Mouse (Mus musculus) hindbrain, postnatal 0 days (tissue): ENCODE measurements around the gene Gm6408. TPM values are rescaled to one million over a fixed set of nuclear protein-coding genes. Genes with fewer than 3 reads are reported as not detected.
"Not testable (repeated sequence)": the region's sequence is repeated elsewhere in the genome, so short reads cannot be mapped to it uniquely, and the experiment has no call there.

Experiments used
- ATAC-seq: fragments of 200-750 bp; cut with Nextera tagmentation; 2 replicates; pipeline ENCODE4 v1.8.0; 2017; ENCODE audit warnings: mild to moderate bottlenecking, moderate TSS enrichment, moderate library complexity
- DNase-seq: peaks from one replicate; pipeline ENCODE4 v3.0.0-alpha.2; 2015; ENCODE audit warnings: low spot score
- H3K27ac ChIP-seq: fragments of 300-500 bp; sonication (generic); 2 replicates; pipeline ENCODE4 v1.5.1; 2014; ENCODE audit warnings: mild to moderate bottlenecking
- H3K27me3 ChIP-seq: fragments of 300-500 bp; sonication (generic); 2 replicates; pipeline ENCODE4 v1.6.1; 2014; ENCODE audit warnings: low read length, mixed read lengths; ENCODE audit not compliant: insufficient read depth
- H3K36me3 ChIP-seq: fragments of 300-500 bp; sonication (generic); 2 replicates; pipeline ENCODE4 v1.6.1; 2014; ENCODE audit warnings: low read length, mixed read lengths; ENCODE audit not compliant: insufficient read depth
- H3K4me1 ChIP-seq: fragments of 300-500 bp; sonication (generic); 2 replicates; pipeline ENCODE4 v1.6.1; 2014; ENCODE audit warnings: antibody characterized with exemption, low read length, mixed read lengths; ENCODE audit not compliant: insufficient read depth
- H3K4me2 ChIP-seq: fragments of 300-500 bp; sonication (generic); 2 replicates; pipeline ENCODE4 v1.6.1; 2014; ENCODE audit warnings: low read depth, mild to moderate bottlenecking, low read length, moderate library complexity, mixed read lengths
- H3K4me3 ChIP-seq: fragments of 300-500 bp; sonication (generic); 2 replicates; pipeline ENCODE4 v1.5.1; 2014; ENCODE audit warnings: low read length
- H3K9ac ChIP-seq: fragments of 300-500 bp; sonication (generic); replicated peaks from 2 replicates; pipeline ENCODE4 v1.6.1; 2014; ENCODE audit warnings: mild to moderate bottlenecking, low read length, moderate library complexity, mixed read lengths
- H3K9me3 ChIP-seq: fragments of 300-500 bp; sonication (generic); 2 replicates; pipeline ENCODE4 v1.6.1; 2016; ENCODE audit warnings: low read length, mixed read lengths
- CTCF ChIP-seq: IDR thresholded peaks from 2 replicates; pipeline ENCODE4 v1.5.1; 2016; ENCODE audit warnings: antibody characterized with exemption, control low read depth, low read depth
- WGBS: fragments of 180-500 bp; shearing (Covaris S2); extraction: QIAGEN DNeasy Blood & Tissue Kit; methylation state at CpG from one replicate; pipeline ENCODE4 v1.1.7; 2014; 5-methylcytosine and 5-hydroxymethylcytosine counted together
- polyA plus RNA-seq: library from polyadenylated mRNA; unstranded; fragments of >200 nt; fragmentation: Nextera tagmentation; extraction: Ambion mirVana; gene quantifications from 2 replicates; pipeline ENCODE4 v1.2.1, GENCODE M21; 2015
- total RNA-seq: library from RNA; depleted of rRNA; stranded (reverse); fragments of >200 nt; gene quantifications from 2 replicates; pipeline ENCODE4 v1.2.3, GENCODE M21; 2014; rRNA removed

Gm6408 gene
- total RNA-seq (0.63 TPM in 1 of 2 replicates, not detected in the other), polyA plus RNA-seq (not detected in 2 replicates)

DNA sequence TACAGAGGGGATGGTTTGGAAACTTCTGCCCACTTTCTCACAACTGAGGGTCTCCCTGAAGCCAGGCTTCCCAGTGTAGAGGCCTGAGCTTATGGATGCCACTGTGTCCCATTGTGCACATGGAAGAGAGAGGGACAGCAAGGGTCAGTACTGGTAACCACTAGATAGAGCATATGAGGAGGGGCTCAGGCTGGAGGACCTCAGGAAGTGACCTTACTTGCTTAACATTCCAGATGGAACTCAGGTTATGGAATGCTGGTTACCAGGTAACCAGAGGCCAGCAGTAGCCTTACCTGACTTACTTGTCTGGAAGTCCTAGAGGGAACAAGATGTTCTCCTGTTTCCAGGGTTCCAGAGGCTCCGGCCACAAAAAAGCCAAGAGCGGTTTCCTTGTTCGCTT lies at the start of gene Gm6408:
TSS of gene Gm6408 (plus strand) at position 301 of the 400 bp plus-strand sequence.
- not testable (repeated sequence) for H3K36me3 ChIP-seq, H3K4me2 ChIP-seq, H3K9ac ChIP-seq, DNase-seq, H3K9me3 ChIP-seq, H3K27me3 ChIP-seq, H3K27ac ChIP-seq, H3K4me3 ChIP-seq, ATAC-seq, H3K4me1 ChIP-seq
- WGBS = 100% methylated on average over 1 of the region's 3 CpGs

DNA sequence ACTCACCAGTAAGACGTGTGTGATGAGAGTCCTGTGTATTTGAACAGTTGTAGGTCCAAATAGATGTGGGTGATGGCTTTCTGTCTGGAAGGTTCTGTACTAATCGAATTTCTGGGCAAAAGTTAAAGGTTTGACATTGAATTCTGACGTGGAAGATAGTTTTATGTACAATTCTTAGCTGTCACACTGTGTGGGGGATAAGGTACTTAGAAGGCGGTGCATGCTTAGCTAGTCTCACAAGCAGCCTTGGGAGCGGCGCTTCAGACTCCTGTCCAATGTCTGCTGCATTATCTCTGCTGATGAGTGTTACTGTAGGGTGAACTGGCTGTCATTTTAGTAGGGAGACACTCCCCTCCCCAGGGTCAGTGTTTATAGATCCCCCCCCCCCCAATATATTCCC lies 49.3 kb upstream of the Gm6408 start:
- no peak overlapping the region for H3K9ac ChIP-seq
- no peak overlapping the region for H3K27ac ChIP-seq
- WGBS = 95% methylated on average over 6 of the region's 6 CpGs
- H3K4me2 ChIP-seq = no peak overlapping the region
- H3K27me3 ChIP-seq = no peaks in the 10 kb centered on the region
- DNase-seq (no peak), ATAC-seq (no peak)
- no peaks in the 10 kb centered on the region for H3K9me3 ChIP-seq
- H3K4me1 ChIP-seq = no peaks in the 10 kb centered on the region
- no peak for TF ChIP-seq CTCF
- 0 out of 2 replicates have a peak, but pooled peaks cover 3% of the 10 kb centered on the region for H3K36me3 ChIP-seq
- H3K4me3 ChIP-seq = no peak overlapping the region

DNA sequence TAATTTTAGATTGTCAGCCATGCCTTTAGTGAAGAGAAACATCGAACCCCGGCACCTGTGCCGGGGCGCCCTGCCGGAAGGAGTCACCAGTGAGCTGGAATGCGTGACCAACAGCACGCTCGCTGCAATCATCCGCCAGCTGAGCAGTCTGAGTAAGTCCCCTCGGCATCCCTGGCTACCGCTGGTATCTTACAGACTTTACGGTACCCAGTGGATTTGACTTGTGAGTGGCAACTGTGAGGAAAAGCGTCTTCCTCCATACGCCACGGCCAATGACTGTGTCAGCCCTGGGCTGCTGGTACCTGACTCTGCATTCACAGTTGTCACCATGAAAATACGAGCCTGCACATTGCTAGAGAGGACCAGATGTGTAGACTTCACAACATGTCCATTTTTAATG lies 46.4 kb upstream of the Gm6408 start:
- Histone ChIP-seq H3K27me3 (no peaks in the 10 kb centered on the region), H3K4me3 (no peak overlapping the region), H3K9me3 (no peaks in the 10 kb centered on the region), H3K4me1 (no peaks in the 10 kb centered on the region), H3K36me3 (peaks cover 17% of the 10 kb centered on the region; the same call in 1 of the 2 replicates), H3K9ac (no peak overlapping the region), H3K27ac (no peak overlapping the region), H3K4me2 (no peak overlapping the region)
- ATAC-seq (no peak), DNase-seq (no peak)
- 91% methylated on average over 16 of the region's 16 CpGs for WGBS
- no peak for TF ChIP-seq CTCF

DNA sequence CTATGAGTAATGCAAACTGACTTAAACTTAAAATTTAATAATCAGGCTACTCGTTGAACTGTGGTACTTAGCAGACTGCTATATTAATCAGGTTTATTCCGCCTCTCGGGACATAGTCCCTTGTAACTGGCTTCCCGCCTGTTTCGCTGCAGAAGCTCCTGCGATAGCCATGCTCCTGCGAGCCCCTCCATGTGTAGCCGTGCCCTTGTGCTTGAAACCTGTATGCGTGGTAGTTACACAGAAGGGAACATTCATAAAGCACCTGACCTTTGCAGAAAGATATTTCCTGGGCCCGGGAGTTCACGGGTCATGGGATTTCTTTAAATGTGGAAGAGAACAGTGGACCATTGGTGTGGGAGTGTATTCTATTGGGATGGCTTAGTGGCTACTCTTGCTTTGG lies 45.0 kb upstream of the Gm6408 start:
- Histone ChIP-seq H3K4me3 (no peak overlapping the region), H3K4me1 (no peaks in the 10 kb centered on the region), H3K9ac (no peak overlapping the region), H3K27ac (no peak overlapping the region), H3K36me3 (peaks cover 17% of the 10 kb centered on the region; the same call in 1 of the 2 replicates), H3K9me3 (no peaks in the 10 kb centered on the region), H3K4me2 (no peak overlapping the region), H3K27me3 (no peaks in the 10 kb centered on the region)
- no peak for TF ChIP-seq CTCF
- WGBS = 93% methylated on average over 11 of the region's 11 CpGs
- no peak for DNase-seq
- no peak for ATAC-seq

DNA sequence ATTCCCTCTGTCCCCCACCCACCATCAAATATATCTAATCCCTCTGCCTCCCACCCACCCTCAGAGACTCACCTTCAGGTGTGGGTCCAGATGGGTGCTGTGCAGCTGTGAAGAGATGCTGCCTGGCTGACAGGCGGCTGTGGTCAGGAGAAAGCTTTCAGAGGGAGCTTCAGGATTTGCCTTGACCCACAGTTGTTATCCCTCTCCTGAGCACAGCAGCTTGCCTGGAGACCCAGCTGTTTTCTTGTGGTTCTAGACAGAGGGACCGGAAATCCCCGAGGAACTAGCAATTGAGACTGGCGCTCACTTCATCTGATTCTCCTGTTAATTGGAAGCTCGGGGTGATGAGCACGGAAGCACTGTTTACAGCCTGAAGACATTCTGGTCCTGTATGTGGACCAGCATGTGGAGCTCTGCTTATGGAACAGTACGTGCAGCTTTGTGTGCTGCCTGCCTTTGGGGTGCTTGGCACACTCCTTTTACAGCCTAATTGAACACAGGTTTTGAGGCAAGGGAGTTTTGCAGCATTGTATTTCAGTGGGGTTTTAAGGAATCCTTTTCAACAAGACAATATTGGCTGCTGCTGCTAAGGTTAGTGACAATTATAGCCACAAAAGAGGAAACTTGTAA lies 42.5 kb upstream of the Gm6408 start:
- WGBS = 87% methylated on average over 7 of the region's 7 CpGs
- Histone ChIP-seq H3K9ac (no peak overlapping the region), H3K4me2 (no peak overlapping the region), H3K4me1 (no peaks in the 10 kb centered on the region), H3K36me3 (peaks cover 17% of the 10 kb centered on the region; the same call in 1 of the 2 replicates), H3K4me3 (no peak overlapping the region), H3K9me3 (no peaks in the 10 kb centered on the region), H3K27ac (no peak overlapping the region), H3K27me3 (no peaks in the 10 kb centered on the region)
- DNase-seq (no peak), ATAC-seq (no peak)
- no peak for TF ChIP-seq CTCF

DNA sequence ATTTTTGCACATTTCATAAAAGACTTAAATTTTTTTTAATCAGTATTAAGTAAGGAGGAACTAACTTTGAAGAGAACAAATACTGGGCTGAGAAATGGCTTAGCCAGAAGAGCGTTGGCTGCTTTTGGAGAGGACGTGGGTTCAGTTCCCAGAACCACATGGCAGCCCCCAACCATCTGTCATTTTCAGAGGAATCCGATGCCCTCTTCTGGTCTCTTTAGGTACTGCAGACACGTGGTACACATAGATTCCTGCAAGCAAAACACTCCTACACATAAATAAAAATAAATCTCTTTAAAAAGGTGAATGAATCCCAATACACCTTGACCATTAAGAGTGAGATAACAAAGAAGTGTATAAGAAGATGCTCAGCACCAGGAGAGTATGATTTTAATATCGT lies 41.5 kb upstream of the Gm6408 start:
- no peak overlapping the region for H3K27ac ChIP-seq
- no peak overlapping the region for H3K4me3 ChIP-seq
- H3K9ac ChIP-seq = no peak overlapping the region
- 96% methylated on average over 5 of the region's 5 CpGs for WGBS
- TF ChIP-seq CTCF = peak; percentile 45
- H3K27me3 ChIP-seq = no peaks in the 10 kb centered on the region
- DNase-seq = no peak
- H3K9me3 ChIP-seq = no peaks in the 10 kb centered on the region
- H3K36me3 ChIP-seq = peaks cover 15% of the 10 kb centered on the region; the same call in 1 of the 2 replicates
- no peak overlapping the region for H3K4me2 ChIP-seq
- H3K4me1 ChIP-seq = no peaks in the 10 kb centered on the region
- ATAC-seq = no peak

DNA sequence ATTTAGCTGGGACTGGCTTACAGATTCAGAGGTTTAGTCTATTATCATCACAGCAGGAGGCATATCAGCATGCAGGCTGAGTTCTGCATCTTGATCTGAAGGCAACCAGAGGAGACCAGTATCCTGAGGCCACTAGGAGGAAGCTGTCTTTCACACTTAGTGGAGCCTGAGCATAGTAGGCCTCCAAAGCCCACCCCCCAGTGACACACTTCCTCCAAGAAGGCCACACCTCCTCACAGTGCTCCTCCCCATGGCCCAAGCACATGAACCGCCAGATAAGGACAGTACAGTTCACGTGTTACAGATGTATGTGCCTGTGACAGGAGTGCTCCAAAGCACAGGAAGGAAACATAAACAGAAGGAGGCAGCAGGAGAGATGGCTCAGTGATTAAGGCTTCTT lies 39.0 kb upstream of the Gm6408 start:
- no peak for TF ChIP-seq CTCF
- Histone ChIP-seq H3K27me3 (no peaks in the 10 kb centered on the region), H3K27ac (no peak overlapping the region), H3K4me1 (no peaks in the 10 kb centered on the region), H3K4me3 (no peak overlapping the region), H3K4me2 (no peak overlapping the region), H3K36me3 (peaks cover 12% of the 10 kb centered on the region; the same call in 1 of the 2 replicates), H3K9me3 (no peaks in the 10 kb centered on the region), H3K9ac (no peak overlapping the region)
- WGBS = 81% methylated on average over 2 of the region's 2 CpGs
- DNase-seq (no peak), ATAC-seq (no peak)
